In genomic region chr11:117889887-117890340, GRCm38 (mm10) we compare ENCODE assay signal across 10 mouse cellular contexts. TPM values are rescaled to one million over a fixed set of nuclear protein-coding genes. Genes with fewer than 3 reads are reported as not detected.
DNase-seq lines count a peak whose midpoint lies in the region; ATAC-seq and TF ChIP-seq lines count a peak whose summit lies in the region.
"Had no signal": no experiment of that assay in that cellular context is flagged by ENCODE, and none has a peak within 500 bp of the region (broad histone marks: within the 10 kb centered on the region; RNA-seq: fewer than 3 reads in every experiment).

No protein-coding gene starts in this region.

- H3K9me3 ChIP-seq in lung, postnatal 0 days (ENCODE audit: low read length) = no peaks in the 10 kb centered on the region
- H3K9me3 ChIP-seq in forebrain, embryonic 16.5 days (ENCODE audit: control insufficient read depth, low read length) = no peaks in the 10 kb centered on the region
- no peaks in the 10 kb centered on the region for H3K9me3 ChIP-seq in liver, postnatal 0 days (ENCODE audit: low read length)

- no peak for TF ChIP-seq CTCF in lung, postnatal 0 days (IDR thresholded peaks at IDR 0.05)
- TF ChIP-seq CTCF in liver, postnatal 0 days (IDR thresholded peaks at IDR 0.05; ENCODE audit: low read depth) = no peak

- no peak for ATAC-seq in lung, postnatal 0 days
- ATAC-seq in forebrain, embryonic 16.5 days = peak; percentile 74
- no peak for ATAC-seq in liver, postnatal 0 days

- TF ChIP-seq EP300 in lung, postnatal 0 days (IDR thresholded peaks at IDR 0.05) = no peak
- no peak for TF ChIP-seq EP300 in liver, postnatal 0 days (IDR thresholded peaks at IDR 0.05; ENCODE audit: low read depth)

- H3K36me3 ChIP-seq in lung, postnatal 0 days (ENCODE audit: insufficient read depth, low read length) = no peaks in the 10 kb centered on the region
- no peaks in the 10 kb centered on the region for H3K36me3 ChIP-seq in forebrain, embryonic 16.5 days (ENCODE audit: control insufficient read depth, insufficient read depth)
- H3K36me3 ChIP-seq in liver, postnatal 0 days (replicated peaks; ENCODE audit: insufficient read depth, low read length) = no peaks in the 10 kb centered on the region

- no peak overlapping the region for H3K4me2 ChIP-seq in lung, postnatal 0 days (replicated peaks; ENCODE audit: low read depth, low read length)
- peak overlapping the region; percentile 40; the same call in 1 of the 2 replicates for H3K4me2 ChIP-seq in forebrain, embryonic 16.5 days (ENCODE audit: low read length)
- no peak overlapping the region for H3K4me2 ChIP-seq in liver, postnatal 0 days (ENCODE audit: low read depth, low read length)

- DNase-seq in lung, postnatal 0 days (ENCODE audit: low spot score) = no peak
- no peak for DNase-seq in lung, postnatal 14 days
- DNase-seq in liver, postnatal 0 days = no peak
- DNase-seq in adrenal gland, adult 2 months = no peak
- no peak for DNase-seq in adipocyte (ENCODE audit: low spot score)
- no peak for DNase-seq in gastrocnemius, adult 8-10 months (ENCODE audit: low spot score in 2 of 2)
- DNase-seq: cerebellum, adult 9-10 months; lung, adult 2 months had no signal

- H3K4me3 ChIP-seq in lung, postnatal 0 days (ENCODE audit: low read depth, low read length) = no peak overlapping the region
- no peak overlapping the region for H3K4me3 ChIP-seq in forebrain, embryonic 16.5 days (replicated peaks; ENCODE audit: low read length)
- no peak overlapping the region for H3K4me3 ChIP-seq in liver, postnatal 0 days (ENCODE audit: low read depth, low read length)

- no peak overlapping the region for H3K9ac ChIP-seq in lung, postnatal 0 days (replicated peaks; ENCODE audit: low read depth)
- H3K9ac ChIP-seq in forebrain, embryonic 16.5 days (replicated peaks; ENCODE audit: low read depth, low read length) = peak overlapping the region; percentile 23; the same call in 1 of the 2 replicates
- 0 out of 2 replicates have a peak overlapping the region, but pooled peaks have one; percentile 2 for H3K9ac ChIP-seq in liver, postnatal 0 days (replicated peaks)

- H3K27ac ChIP-seq in lung, postnatal 0 days (ENCODE audit: low read length) = peak overlapping the region; percentile 20; the same call in 1 of the 2 replicates
- H3K27ac ChIP-seq in forebrain, embryonic 16.5 days (ENCODE audit: low read length) = no peak overlapping the region
- H3K27ac ChIP-seq in liver, postnatal 0 days (ENCODE audit: low read depth) = peak overlapping the region; percentile 69

- peaks cover 25% of the 10 kb centered on the region for H3K4me1 ChIP-seq in lung, postnatal 0 days (ENCODE audit: insufficient read depth, low read depth, low read length)
- H3K4me1 ChIP-seq in forebrain, embryonic 16.5 days (replicated peaks; ENCODE audit: control insufficient read depth, insufficient read depth, low read length) = peaks cover 22% of the 10 kb centered on the region
- peaks cover 47% of the 10 kb centered on the region for H3K4me1 ChIP-seq in liver, postnatal 0 days (ENCODE audit: insufficient read depth)

- WGBS in lung, postnatal 0 days = 26% methylated on average over 11 of the region's 11 CpGs
- WGBS in forebrain, embryonic 16.5 days = under 1% methylated on average over 11 of the region's 11 CpGs
- 41% methylated on average over 11 of the region's 11 CpGs for WGBS in liver, postnatal 0 days (ENCODE audit: insufficient replicate concordance)

- H3K27me3 ChIP-seq in lung, postnatal 0 days (replicated peaks; ENCODE audit: insufficient read depth, low read length) = no peaks in the 10 kb centered on the region
- peaks cover 22% of the 10 kb centered on the region for H3K27me3 ChIP-seq in forebrain, embryonic 16.5 days (replicated peaks; ENCODE audit: control insufficient read depth, insufficient read depth, low read length)
- no peaks in the 10 kb centered on the region for H3K27me3 ChIP-seq in liver, postnatal 0 days (ENCODE audit: insufficient read depth, low read length)

RNA-seq across cellular contexts. Expression of gene Tha1, which starts 16.6 kb away (rescaled TPM):
- 6.3 and 8.4 TPM in 2 replicates for polyA plus RNA-seq in lung, postnatal 0 days (2015; fragmentation: Nextera tagmentation; extraction: Ambion mirVana)
- polyA plus RNA-seq in forebrain, embryonic 16.5 days (2015; fragmentation: Nextera tagmentation; extraction: Ambion mirVana) = 3.7 and 5.4 TPM in 2 replicates
- polyA plus RNA-seq in liver, postnatal 0 days (2015; fragmentation: Nextera tagmentation; extraction: Ambion mirVana) = 6.6 and 7.1 TPM in 2 replicates
- 1 to 10 TPM; 8.4 to 9.5 TPM for total RNA-seq in adrenal gland, adult 2 months (2021)
- 40.3 and 49.3 TPM in 2 replicates for polyA plus RNA-seq in adrenal gland, adult 2 months (2012; rRNA removed)
- total RNA-seq in gastrocnemius, adult 8-10 months (2022) = 1 to 10 TPM; 2.7 to 3.8 (median 3.4) TPM

RNA-seq across cellular contexts. Expression of gene Tmem235, which starts 29.4 kb away (rescaled TPM):
- not detected in 2 replicates for polyA plus RNA-seq in lung, postnatal 0 days (2015; fragmentation: Nextera tagmentation; extraction: Ambion mirVana)
- polyA plus RNA-seq in forebrain, embryonic 16.5 days (2015; fragmentation: Nextera tagmentation; extraction: Ambion mirVana) = not detected in 2 replicates
- not detected in 2 replicates for polyA plus RNA-seq in liver, postnatal 0 days (2015; fragmentation: Nextera tagmentation; extraction: Ambion mirVana)
- not detected for total RNA-seq in adrenal gland, adult 2 months (2021)
- polyA plus RNA-seq in adrenal gland, adult 2 months (2012; rRNA removed) = not detected in 2 replicates
- total RNA-seq in gastrocnemius, adult 8-10 months (2022) = not detected
- total RNA-seq: granulocyte monocyte progenitor cell, adult 5-6 weeks had no signal
- polyA plus RNA-seq: lung, adult 2 months had no signal

RNA-seq across cellular contexts. Expression of gene Birc5, which starts 40.9 kb away (rescaled TPM):
- polyA plus RNA-seq in lung, postnatal 0 days (2015; fragmentation: Nextera tagmentation; extraction: Ambion mirVana) = 15.0 and 26.2 TPM in 2 replicates
- polyA plus RNA-seq in forebrain, embryonic 16.5 days (2015; fragmentation: Nextera tagmentation; extraction: Ambion mirVana) = 72.6 and 82.9 TPM in 2 replicates
- 193 and 197 TPM in 2 replicates for polyA plus RNA-seq in liver, postnatal 0 days (2015; fragmentation: Nextera tagmentation; extraction: Ambion mirVana)
- 1 to 10 TPM; 1.1 to 2.8 TPM for total RNA-seq in adrenal gland, adult 2 months (2021)
- polyA plus RNA-seq in adrenal gland, adult 2 months (2012; rRNA removed) = 2.1 and 2.6 TPM in 2 replicates
- total RNA-seq in gastrocnemius, adult 8-10 months (2022) = under 1 TPM in 1 of 4 experiments, not detected in 3; 0.24 TPM
